Mouse (Mus musculus) hindbrain, postnatal 0 days (tissue): ENCODE data around the gene B3gntl1. TPM values are rescaled to one million over a fixed set of nuclear protein-coding genes. Genes with fewer than 3 reads are reported as not detected.

ENCODE experiments used
- ATAC-seq: fragments of 200-750 bp; cut with Nextera tagmentation; 2 replicates; pipeline ENCODE4 v1.8.0; 2017; ENCODE audit warnings: mild to moderate bottlenecking, moderate TSS enrichment, moderate library complexity
- DNase-seq: peaks from one replicate; pipeline ENCODE4 v3.0.0-alpha.2; 2015; ENCODE audit warnings: low spot score
- H3K27ac ChIP-seq: fragments of 300-500 bp; sonication (generic); 2 replicates; pipeline ENCODE4 v1.5.1; 2014; ENCODE audit warnings: mild to moderate bottlenecking
- H3K27me3 ChIP-seq: fragments of 300-500 bp; sonication (generic); 2 replicates; pipeline ENCODE4 v1.6.1; 2014; ENCODE audit warnings: low read length, mixed read lengths; ENCODE audit not compliant: insufficient read depth
- H3K36me3 ChIP-seq: fragments of 300-500 bp; sonication (generic); 2 replicates; pipeline ENCODE4 v1.6.1; 2014; ENCODE audit warnings: low read length, mixed read lengths; ENCODE audit not compliant: insufficient read depth
- H3K4me1 ChIP-seq: fragments of 300-500 bp; sonication (generic); 2 replicates; pipeline ENCODE4 v1.6.1; 2014; ENCODE audit warnings: antibody characterized with exemption, low read length, mixed read lengths; ENCODE audit not compliant: insufficient read depth
- H3K4me2 ChIP-seq: fragments of 300-500 bp; sonication (generic); 2 replicates; pipeline ENCODE4 v1.6.1; 2014; ENCODE audit warnings: low read depth, mild to moderate bottlenecking, low read length, moderate library complexity, mixed read lengths
- H3K4me3 ChIP-seq: fragments of 300-500 bp; sonication (generic); 2 replicates; pipeline ENCODE4 v1.5.1; 2014; ENCODE audit warnings: low read length
- H3K9ac ChIP-seq: fragments of 300-500 bp; sonication (generic); replicated peaks from 2 replicates; pipeline ENCODE4 v1.6.1; 2014; ENCODE audit warnings: mild to moderate bottlenecking, low read length, moderate library complexity, mixed read lengths
- H3K9me3 ChIP-seq: fragments of 300-500 bp; sonication (generic); 2 replicates; pipeline ENCODE4 v1.6.1; 2016; ENCODE audit warnings: low read length, mixed read lengths
- CTCF ChIP-seq: IDR thresholded peaks from 2 replicates; pipeline ENCODE4 v1.5.1; 2016; ENCODE audit warnings: antibody characterized with exemption, control low read depth, low read depth
- WGBS: fragments of 180-500 bp; shearing (Covaris S2); extraction: QIAGEN DNeasy Blood & Tissue Kit; methylation state at CpG from one replicate; pipeline ENCODE4 v1.1.7; 2014; 5-methylcytosine and 5-hydroxymethylcytosine counted together
- polyA plus RNA-seq: library from polyadenylated mRNA; unstranded; fragments of >200 nt; fragmentation: Nextera tagmentation; extraction: Ambion mirVana; gene quantifications from 2 replicates; pipeline ENCODE4 v1.2.1, GENCODE M21; 2015
- total RNA-seq: library from RNA; depleted of rRNA; stranded (reverse); fragments of >200 nt; gene quantifications from 2 replicates; pipeline ENCODE4 v1.2.3, GENCODE M21; 2014

Gene B3gntl1
- total and polyA plus RNA-seq, 2 experiments from 2014 or later = 6.0 to 11.0 TPM

DNA sequence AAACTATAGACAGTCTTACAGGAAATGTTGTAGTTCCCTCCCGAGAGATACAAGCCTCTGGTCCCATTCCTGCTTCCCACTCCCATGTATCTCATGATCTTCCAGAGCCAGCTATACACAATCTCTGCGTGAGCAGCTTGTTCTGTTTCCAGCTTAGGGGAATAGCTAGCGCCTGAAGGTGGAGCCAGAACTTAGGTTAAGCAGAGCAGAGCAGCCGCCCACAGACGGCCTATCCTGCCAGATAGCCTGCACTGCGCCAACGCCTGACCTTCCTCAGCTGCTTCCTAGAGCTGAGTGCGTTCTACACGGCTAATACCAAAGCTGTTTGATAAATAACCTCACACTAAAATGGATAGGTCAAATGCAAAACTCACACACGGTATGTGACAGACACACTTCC lies 23.1 kb downstream of the B3gntl1 start:
- DNase-seq = peak; percentile 39
- ATAC-seq = peak; percentile 29; the same call in 1 of the 2 replicates
- Histone ChIP-seq H3K27me3 (no peaks in the 10 kb centered on the region), H3K9ac (no peak overlapping the region), H3K4me3 (no peak overlapping the region), H3K4me2 (no peak overlapping the region), H3K36me3 (no peaks in the 10 kb centered on the region), H3K4me1 (no peaks in the 10 kb centered on the region), H3K27ac (no peak overlapping the region), H3K9me3 (no peaks in the 10 kb centered on the region)
- 65% methylated on average over 10 of the region's 10 CpGs for WGBS
- peak; percentile 28; the same call in 1 of the 2 replicates for TF ChIP-seq CTCF

DNA sequence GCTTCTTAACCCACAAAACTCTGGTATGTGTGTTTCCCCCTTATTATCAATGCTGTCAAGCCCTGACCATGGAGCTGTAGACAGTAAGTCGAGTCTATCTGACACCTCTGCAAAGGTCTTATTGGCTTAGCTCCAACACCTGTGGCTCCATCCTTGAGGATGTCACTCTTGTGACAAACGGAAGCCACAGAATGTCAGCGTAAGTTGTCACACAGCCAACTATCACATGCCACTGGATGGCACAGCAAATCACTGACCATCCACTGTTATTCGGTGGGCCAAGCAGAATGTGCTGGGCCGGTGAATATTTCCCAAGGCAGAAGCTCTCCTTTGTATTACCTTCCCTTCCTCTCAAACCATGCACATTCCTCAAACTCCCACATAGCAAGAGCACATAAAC lies 24.8 kb downstream of the B3gntl1 start:
- H3K4me2 ChIP-seq = no peak overlapping the region
- DNase-seq (no peak), ATAC-seq (no peak)
- no peaks in the 10 kb centered on the region for H3K27me3 ChIP-seq
- H3K4me1 ChIP-seq = no peaks in the 10 kb centered on the region
- WGBS = 81% methylated on average over 5 of the region's 5 CpGs
- H3K4me3 ChIP-seq = no peak overlapping the region
- H3K9ac ChIP-seq = no peak overlapping the region
- no peak for TF ChIP-seq CTCF
- peaks cover 5% of the 10 kb centered on the region; the same call in 1 of the 2 replicates for H3K36me3 ChIP-seq
- H3K9me3 ChIP-seq = no peaks in the 10 kb centered on the region
- H3K27ac ChIP-seq = no peak overlapping the region

DNA sequence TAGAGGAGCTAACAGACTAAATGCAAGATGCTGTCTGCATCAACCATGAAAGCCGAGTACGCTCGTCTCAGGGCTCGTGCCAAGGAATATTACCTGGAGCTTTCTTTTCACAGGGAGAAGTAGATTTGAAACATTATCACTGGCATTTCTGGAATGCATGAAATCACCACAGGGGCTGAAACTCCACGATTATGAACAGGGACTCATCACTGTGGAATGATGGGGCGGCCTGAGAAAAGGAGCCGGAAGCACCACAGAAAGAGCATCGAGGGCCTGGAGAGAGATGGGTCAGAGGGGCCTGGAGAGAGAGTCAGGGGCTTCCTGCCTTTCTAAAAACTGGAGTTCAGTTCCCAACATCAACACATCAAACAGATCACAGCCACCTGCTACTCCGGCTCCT lies 25.6 kb downstream of the B3gntl1 start:
- no peak for TF ChIP-seq CTCF

DNA sequence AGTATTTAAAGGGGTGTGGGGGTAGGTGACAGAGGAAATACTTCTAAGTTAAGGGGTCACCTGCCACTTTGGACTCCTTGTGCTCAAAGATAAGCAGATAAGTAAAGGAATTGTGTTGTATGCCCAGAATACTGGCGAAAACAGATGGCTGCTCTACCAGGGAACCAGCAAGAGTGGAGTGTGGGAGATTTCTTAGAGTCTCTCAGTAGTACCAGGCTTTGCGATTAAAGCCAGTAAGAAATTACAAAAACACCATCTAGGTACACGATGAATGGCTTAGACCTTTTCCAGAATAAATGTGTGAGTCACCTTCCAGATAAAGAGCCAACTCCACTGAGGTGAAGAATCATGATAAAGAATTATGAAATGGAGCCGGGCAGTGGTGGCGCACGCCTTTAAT lies 27.6 kb downstream of the B3gntl1 start:
- H3K4me3 ChIP-seq = no peak overlapping the region
- H3K9me3 ChIP-seq = no peaks in the 10 kb centered on the region
- no peak overlapping the region for H3K4me2 ChIP-seq
- H3K27ac ChIP-seq = no peak overlapping the region
- peaks cover 5% of the 10 kb centered on the region; the same call in 1 of the 2 replicates for H3K36me3 ChIP-seq
- no peaks in the 10 kb centered on the region for H3K4me1 ChIP-seq
- no peak overlapping the region for H3K9ac ChIP-seq
- no peaks in the 10 kb centered on the region for H3K27me3 ChIP-seq
- TF ChIP-seq CTCF = no peak
- DNase-seq (no peak), ATAC-seq (no peak)
- WGBS = 91% methylated on average over 6 of the region's 6 CpGs

More for the DNA sequence above, 25.6 kb downstream of the B3gntl1 start:
- ATAC-seq (no peak), DNase-seq (no peak)
- Histone ChIP-seq H3K4me2 (no peak overlapping the region), H3K36me3 (peaks cover 5% of the 10 kb centered on the region; the same call in 1 of the 2 replicates), H3K9me3 (no peaks in the 10 kb centered on the region), H3K27ac (no peak overlapping the region), H3K9ac (no peak overlapping the region), H3K4me1 (no peaks in the 10 kb centered on the region), H3K27me3 (no peaks in the 10 kb centered on the region), H3K4me3 (no peak overlapping the region)
- 70% methylated on average over 9 of the region's 9 CpGs for WGBS

DNA sequence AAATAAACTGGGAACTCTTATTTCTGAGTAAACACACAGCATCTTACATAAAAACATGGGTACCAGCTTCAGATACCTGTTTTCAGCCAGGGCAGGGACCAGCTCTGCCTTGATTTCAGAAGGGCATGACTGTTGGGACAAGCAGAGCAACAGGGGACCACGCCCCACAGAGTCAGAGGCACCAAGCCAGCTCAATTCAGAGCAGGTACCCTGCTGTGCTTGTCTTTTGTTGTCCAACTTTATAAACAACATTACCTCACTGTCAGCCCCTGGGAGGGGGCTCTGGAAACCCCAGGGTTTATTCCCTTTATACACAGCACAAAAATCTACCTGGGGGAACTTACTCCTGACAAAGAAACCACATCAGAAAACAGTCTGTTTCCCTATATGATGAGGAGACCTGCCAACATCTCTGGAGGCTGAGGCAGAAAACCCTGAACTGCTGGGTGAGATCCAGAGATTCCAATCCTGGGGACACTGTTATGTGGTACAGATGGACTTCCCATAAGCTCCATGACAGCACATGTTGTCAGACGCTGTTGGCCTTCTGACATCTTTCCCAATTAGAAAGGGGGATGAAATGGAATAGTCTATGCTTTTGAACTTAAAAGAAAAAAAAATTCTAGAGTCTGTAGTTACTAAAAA lies 31.3 kb downstream of the B3gntl1 start:
- Histone ChIP-seq H3K27me3 (no peaks in the 10 kb centered on the region), H3K36me3 (peaks cover 11% of the 10 kb centered on the region), H3K27ac (no peak overlapping the region), H3K4me1 (no peaks in the 10 kb centered on the region), H3K9ac (no peak overlapping the region), H3K4me3 (no peak overlapping the region), H3K4me2 (no peak overlapping the region), H3K9me3 (no peaks in the 10 kb centered on the region)
- DNase-seq (no peak), ATAC-seq (no peak)
- 53% methylated on average over 2 of the region's 2 CpGs for WGBS
- TF ChIP-seq CTCF = no peak

DNA sequence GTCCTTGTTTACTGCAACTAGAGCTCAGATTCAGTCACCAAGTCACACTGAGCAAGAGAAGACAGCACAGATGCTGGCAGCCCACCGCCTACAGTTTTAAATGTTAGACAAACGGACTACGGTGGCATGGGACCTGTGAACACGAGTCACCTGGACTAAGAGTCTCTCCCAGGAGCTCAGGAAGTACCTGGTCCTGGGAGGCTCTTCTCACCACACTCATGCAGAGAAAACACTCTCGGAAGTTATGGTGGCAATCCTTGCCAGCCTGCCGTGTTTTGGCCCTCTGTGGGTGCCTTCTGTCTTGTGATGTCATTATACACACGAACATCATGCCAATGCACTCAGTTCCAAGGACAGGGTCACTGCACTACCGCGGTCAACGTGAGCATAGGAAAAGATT lies 36.3 kb downstream of the B3gntl1 start:
- peaks cover 6% of the 10 kb centered on the region; the same call in 1 of the 2 replicates for H3K36me3 ChIP-seq
- no peak overlapping the region for H3K9ac ChIP-seq
- no peaks in the 10 kb centered on the region for H3K4me1 ChIP-seq
- no peak overlapping the region for H3K27ac ChIP-seq
- no peak overlapping the region for H3K4me2 ChIP-seq
- H3K4me3 ChIP-seq = no peak overlapping the region
- H3K9me3 ChIP-seq = no peaks in the 10 kb centered on the region
- H3K27me3 ChIP-seq = no peaks in the 10 kb centered on the region
- TF ChIP-seq CTCF = no peak
- ATAC-seq = no peak
- DNase-seq = no peak
- 95% methylated on average over 10 of the region's 10 CpGs for WGBS

DNA sequence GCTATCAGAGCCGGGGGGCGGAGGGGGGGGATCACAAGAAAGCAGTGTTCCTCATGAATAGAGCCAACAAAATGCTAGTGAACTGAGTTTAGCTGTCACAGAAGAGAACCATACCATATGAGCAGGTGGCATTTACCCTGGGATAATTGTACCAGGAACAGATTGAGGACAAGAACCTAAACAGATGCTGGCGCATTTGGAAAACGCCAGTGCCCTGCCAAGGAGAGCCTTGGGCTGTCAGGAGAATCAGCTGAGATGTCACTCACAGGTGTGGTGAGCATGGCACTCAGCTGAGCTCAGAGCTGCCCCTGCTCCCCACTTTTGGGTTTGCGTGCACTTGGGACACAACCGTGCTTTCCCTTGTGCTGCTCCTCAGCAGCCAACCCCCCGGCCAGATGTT lies 41.5 kb downstream of the B3gntl1 start:
- WGBS = 86% methylated on average over 7 of the region's 7 CpGs
- H3K4me1 ChIP-seq = no peaks in the 10 kb centered on the region
- no peak overlapping the region for H3K9ac ChIP-seq
- H3K4me2 ChIP-seq = no peak overlapping the region
- H3K4me3 ChIP-seq = no peak overlapping the region
- H3K36me3 ChIP-seq = 0 out of 2 replicates have a peak, but pooled peaks cover 4% of the 10 kb centered on the region
- H3K9me3 ChIP-seq = no peaks in the 10 kb centered on the region
- no peaks in the 10 kb centered on the region for H3K27me3 ChIP-seq
- DNase-seq (peak; percentile 52), ATAC-seq (peak; percentile 51)
- no peak for TF ChIP-seq CTCF
- no peak overlapping the region for H3K27ac ChIP-seq
